Mouse (Mus musculus): Measurements from ENCODE around the gene Bin2. TPM values are rescaled to one million over a fixed set of nuclear protein-coding genes. Genes with fewer than 3 reads are reported as not detected.

Gene Bin2
- polyA plus RNA-seq, 1 experiment from 2014 or later, result not detected

DNA sequence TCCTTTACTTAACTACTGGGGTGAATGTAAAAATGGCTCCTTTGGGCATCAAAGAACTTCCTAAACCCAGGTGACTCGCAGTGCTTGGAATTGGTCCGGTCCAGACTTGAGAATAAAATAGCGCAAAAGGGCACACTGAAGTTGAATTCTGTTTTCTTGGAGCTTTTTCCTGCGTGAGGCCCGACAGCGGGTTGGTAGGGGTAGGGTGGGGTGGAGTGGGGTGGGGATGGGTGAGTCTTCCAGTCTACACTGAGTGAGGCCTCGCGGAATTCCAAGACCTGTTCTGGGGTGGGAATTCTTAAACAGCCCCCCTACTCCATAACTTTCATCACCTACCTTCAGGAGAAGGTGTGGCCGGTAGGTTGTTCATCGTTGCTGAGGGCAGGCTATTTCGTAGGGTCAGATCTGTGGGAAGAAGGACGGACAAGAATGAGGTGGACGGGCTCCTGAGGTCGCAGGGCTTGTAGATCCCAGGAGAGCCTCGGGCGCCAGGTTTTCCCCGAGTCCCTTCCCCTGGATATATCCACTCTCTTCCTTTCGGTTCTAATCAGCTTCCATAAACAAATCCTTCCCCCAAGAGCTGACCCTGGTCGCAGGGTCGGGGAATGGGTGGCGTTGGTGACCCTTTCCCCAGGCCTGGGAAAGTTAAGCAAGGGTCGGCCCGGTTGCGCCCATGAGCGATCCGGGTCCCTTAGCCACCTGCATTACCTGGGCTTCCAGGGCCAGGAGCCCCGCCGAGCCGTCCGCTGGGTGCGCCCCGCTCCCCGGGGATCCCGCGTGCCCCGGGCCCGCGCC lies 33.3 kb downstream of the Bin2 start:
- ATAC-seq, result no peak
- no peaks in the 10 kb centered on the region for H3K27me3 ChIP-seq
- in situ Hi-C loops (cut with MboI; ENCODE audit: low pct_unique_long_range_greater_than_20kb), result no loop called here
- ChIA-PET POLR2A (no interaction called here), CTCF (no interaction called here)
- no peak for TF ChIP-seq CTCF (IDR thresholded peaks at IDR 0.05)
- DNase-seq (ENCODE audit: low read depth, low spot score), result no peak

DNA sequence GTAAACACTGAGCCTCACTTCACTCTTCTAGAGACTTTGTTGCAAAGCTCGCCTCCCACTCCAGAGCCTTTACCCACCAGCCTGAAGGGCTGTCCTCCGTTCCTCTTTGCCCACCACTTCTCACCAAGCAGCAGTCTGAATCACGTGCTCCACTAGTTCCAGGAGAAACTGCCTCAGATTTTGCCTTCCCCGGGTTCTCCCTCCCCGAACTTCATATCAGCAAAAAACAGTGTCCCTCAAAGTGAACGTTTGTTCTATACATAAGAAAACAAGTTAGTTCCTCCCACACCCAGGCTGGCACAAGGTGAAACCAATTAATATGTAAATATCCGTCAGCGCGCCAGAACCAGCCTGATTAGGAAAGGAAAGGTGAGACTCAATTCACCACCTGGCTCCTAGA lies 34.1 kb downstream of the Bin2 start:
- in situ Hi-C loops (cut with MboI; ENCODE audit: low pct_unique_long_range_greater_than_20kb), result no loop called here
- TF ChIP-seq CTCF (IDR thresholded peaks at IDR 0.05), result no peak
- ChIA-PET POLR2A (no interaction called here), CTCF (no interaction called here)
- no peaks in the 10 kb centered on the region for H3K27me3 ChIP-seq
- DNase-seq (ENCODE audit: low read depth, low spot score), result no peak
- ATAC-seq, result no peak

DNA sequence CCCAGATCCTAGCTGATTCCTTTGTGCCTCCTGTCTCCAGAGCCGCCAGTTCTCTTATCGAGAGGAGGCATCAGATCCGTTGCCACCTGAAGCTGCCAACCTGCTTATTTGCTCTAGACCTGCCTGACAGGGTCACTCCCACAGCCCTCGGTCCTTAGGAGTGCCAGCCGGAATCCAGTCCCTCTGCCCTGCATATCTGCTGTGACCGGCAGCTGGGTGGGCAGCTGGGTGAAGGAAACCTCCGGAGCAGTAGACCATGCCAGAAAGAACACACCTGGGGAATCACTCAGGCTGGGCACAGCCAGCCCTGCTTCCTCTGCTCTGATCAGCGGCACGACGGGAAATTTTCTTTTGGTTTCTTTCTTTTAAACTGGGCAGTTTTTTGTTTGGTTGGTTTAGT lies 36.0 kb downstream of the Bin2 start:
- ChIA-PET POLR2A (no interaction called here), CTCF (no interaction called here)
- no peak for TF ChIP-seq CTCF (IDR thresholded peaks at IDR 0.05)
- H3K27me3 ChIP-seq, result no peaks in the 10 kb centered on the region
- DNase-seq (ENCODE audit: low read depth, low spot score) (no peak), ATAC-seq (no peak)
- in situ Hi-C loops (cut with MboI; ENCODE audit: low pct_unique_long_range_greater_than_20kb), result no loop called here

DNA sequence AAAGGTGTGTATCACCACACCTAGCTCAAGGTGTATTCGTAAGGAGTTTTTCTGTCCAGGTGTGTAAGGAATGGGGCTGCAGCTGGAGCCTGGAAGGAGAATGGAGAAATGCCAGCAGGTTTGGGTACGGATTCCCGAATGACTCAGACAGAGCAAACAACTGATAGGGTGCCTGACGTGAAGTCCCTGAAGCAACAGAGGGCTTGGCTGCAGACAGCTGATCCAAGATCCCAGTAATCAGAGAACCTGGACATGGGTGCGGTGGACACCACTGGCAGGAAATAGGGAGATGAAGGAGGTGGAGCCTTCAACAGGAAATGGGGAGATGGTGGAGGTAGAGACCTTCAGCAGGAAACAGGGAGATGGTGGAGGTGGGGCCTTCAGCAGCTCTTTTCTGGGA lies 37.0 kb downstream of the Bin2 start:
- DNase-seq (ENCODE audit: low read depth, low spot score) (no peak), ATAC-seq (no peak)
- no peak for TF ChIP-seq CTCF (IDR thresholded peaks at IDR 0.05)
- CTCF ChIA-PET, result interaction anchor here (0.6 kb wide), 1 partner anchor 1395 kb away, joined by 3 read pairs; no protein-coding TSS in a partner anchor
- in situ Hi-C loops (cut with MboI; ENCODE audit: low pct_unique_long_range_greater_than_20kb), result no loop called here
- H3K27me3 ChIP-seq, result no peaks in the 10 kb centered on the region
- POLR2A ChIA-PET, result no interaction called here

DNA sequence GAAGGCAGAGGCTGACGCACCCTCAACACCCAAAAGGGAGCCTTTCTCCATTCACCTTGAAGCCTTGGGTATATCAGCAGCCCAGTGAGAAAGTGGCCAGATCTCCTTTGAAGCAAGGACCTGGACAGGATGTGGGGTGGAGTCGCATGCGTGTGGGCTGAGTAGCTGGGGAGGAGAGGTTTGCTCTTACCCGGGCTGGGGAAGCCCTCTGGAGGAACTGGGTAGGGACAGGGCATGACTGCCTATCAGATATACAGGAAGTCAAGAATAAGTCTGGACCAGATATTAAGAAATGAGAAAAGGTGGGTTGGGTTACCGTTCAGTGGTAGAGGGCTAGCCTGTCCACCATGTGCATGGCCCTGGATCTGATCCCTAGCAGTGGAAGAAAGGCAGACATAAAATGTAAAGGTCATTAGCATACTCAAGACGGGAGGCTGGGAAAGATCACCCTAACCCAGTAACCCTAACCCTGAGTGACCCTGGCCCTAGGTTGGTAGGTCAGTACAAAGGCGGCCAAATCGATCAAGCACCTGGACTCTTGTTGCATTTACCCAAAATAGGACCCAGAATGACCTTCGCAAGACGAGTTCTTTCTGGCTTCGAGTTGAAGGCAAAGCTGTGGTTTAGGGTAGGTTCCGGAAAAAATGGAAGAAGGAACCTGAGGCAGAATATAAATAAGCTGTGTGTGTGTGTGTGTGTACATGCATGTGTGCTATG lies 37.7 kb downstream of the Bin2 start:
- DNase-seq (ENCODE audit: low read depth, low spot score), result no peak
- in situ Hi-C loops (cut with MboI; ENCODE audit: low pct_unique_long_range_greater_than_20kb), result no loop called here
- ChIA-PET CTCF (interaction anchor here (0.6 kb wide), 1 partner anchor 1395 kb away, joined by 3 read pairs; no protein-coding TSS in a partner anchor), POLR2A (no interaction called here)
- TF ChIP-seq CTCF (IDR thresholded peaks at IDR 0.05), result no peak
- no peak for ATAC-seq
- no peaks in the 10 kb centered on the region for H3K27me3 ChIP-seq

DNA sequence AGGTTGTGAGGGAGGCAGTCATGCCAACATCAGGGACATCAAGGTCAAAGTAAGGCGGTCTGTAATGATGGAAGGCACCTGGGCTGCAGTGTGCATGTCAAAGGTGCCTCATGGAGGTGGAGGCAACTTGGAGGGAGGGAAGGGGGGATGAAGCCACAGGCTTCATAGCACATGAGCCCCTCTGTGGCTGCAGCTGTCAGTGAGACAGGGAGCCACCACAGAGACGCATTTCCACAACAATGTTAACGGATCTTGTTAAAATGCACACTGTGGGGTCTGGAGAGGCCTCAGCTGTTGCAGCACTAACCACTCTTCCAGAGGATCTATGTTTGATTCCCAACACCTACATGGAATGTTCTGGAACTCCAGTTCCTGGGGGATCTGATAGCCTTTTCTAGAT lies 39.2 kb downstream of the Bin2 start:
- CTCF ChIA-PET, result no interaction called here
- in situ Hi-C loops (cut with MboI; ENCODE audit: low pct_unique_long_range_greater_than_20kb), result no loop called here
- ATAC-seq (no peak), DNase-seq (ENCODE audit: low read depth, low spot score) (no peak)
- POLR2A ChIA-PET, result no interaction called here
- no peaks in the 10 kb centered on the region for H3K27me3 ChIP-seq
- no peak for TF ChIP-seq CTCF (IDR thresholded peaks at IDR 0.05)

DNA sequence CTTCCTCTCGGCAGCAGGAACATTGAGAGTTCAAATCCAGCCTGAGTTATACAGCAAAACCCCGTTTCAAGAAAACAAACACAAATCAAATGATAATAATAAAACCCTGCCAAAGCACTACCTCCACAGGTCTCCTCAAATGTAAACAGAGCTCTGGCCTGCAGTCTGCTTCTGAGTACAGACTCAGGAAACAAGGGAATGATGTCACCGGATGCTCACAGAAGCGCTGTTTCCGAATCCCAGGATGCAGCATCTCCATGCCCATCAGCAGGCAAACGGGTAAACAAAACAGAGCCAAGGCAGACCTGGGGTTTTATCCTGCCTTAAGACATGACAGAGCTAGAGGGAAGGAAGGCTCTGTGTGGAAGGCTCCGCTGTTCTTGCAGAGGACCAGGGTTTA lies 40.6 kb downstream of the Bin2 start:
- ATAC-seq, result no peak

DNA sequence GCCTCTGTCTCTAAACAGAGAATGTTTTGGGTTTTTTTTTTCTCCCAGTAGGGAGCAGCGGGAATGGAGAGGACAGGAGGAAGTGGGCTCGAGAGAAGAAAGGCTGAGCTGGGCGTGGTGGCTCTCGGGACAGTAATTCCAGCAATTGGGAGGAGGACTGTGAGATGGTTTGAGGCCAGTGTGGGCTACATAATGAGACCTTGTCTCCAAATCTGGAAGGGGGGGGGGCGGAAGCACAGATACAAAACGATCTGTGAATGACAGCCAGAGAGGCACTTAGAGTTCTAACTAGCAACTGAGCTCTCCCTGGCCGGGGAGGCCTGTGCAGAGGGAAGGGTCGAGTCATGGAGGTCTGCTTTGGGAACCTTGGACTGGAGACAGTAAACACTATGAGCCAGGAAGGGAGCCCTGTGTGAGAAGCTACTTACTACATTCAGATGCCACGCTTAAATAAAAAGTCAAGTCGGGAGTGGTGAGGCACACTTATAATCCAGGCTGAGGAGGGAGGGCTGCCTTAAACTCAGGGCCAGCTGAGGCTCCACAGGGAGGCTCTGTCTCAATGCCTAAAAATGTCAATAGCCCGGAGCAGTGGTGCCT lies 41.5 kb downstream of the Bin2 start:
- ChIA-PET CTCF (interaction anchor here (0.6 kb wide), 1 partner anchor 29 kb away, joined by 3 read pairs; no protein-coding TSS in a partner anchor), POLR2A (interaction anchor here (0.6 to 0.7 kb wide), 2 partner anchors 66 to 412 kb away, joined by 3 to 4 read pairs; no protein-coding TSS in a partner anchor)
- DNase-seq (ENCODE audit: low read depth, low spot score), result no peak
- H3K27me3 ChIP-seq, result no peaks in the 10 kb centered on the region
- in situ Hi-C loops (cut with MboI; ENCODE audit: low pct_unique_long_range_greater_than_20kb), result no loop called here
- no peak for TF ChIP-seq CTCF (IDR thresholded peaks at IDR 0.05)
- no peak for ATAC-seq

More for the DNA sequence above, 40.6 kb downstream of the Bin2 start:
- no peak for DNase-seq (ENCODE audit: low read depth, low spot score)
- no peaks in the 10 kb centered on the region for H3K27me3 ChIP-seq
- ChIA-PET CTCF (no interaction called here), POLR2A (no interaction called here)
- TF ChIP-seq CTCF (IDR thresholded peaks at IDR 0.05), result no peak
- in situ Hi-C loops (cut with MboI; ENCODE audit: low pct_unique_long_range_greater_than_20kb), result no loop called here

DNA sequence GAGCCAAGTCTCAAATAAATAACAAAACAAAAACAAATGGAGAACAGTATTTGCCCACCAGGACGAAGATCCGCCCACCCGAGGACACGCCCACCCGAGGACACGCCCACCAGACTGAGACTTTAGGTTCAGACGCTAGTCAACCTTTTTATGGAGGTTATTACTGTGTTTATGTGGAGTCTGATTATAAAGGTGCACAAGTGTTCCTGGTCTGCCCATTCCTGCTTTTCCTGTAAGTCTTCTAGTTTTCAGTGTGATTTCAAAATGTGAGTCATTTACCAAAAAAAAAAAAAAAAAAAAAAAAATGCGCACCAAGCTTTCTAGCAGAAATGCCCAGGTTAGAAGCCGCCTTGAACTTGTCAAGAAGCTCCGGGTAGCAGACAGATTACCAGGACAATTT lies 42.1 kb downstream of the Bin2 start:
- DNase-seq (ENCODE audit: low read depth, low spot score) (no peak), ATAC-seq (no peak)
- POLR2A ChIA-PET, result interaction anchor here (0.6 to 0.7 kb wide), 2 partner anchors 66 to 411 kb away, joined by 3 to 4 read pairs; no protein-coding TSS in a partner anchor
- TF ChIP-seq CTCF (IDR thresholded peaks at IDR 0.05), result no peak
- CTCF ChIA-PET, result interaction anchor here (0.6 kb wide), 1 partner anchor 30 kb away, joined by 3 read pairs; no protein-coding TSS in a partner anchor
- in situ Hi-C loops (cut with MboI; ENCODE audit: low pct_unique_long_range_greater_than_20kb), result no loop called here
- no peaks in the 10 kb centered on the region for H3K27me3 ChIP-seq

DNA sequence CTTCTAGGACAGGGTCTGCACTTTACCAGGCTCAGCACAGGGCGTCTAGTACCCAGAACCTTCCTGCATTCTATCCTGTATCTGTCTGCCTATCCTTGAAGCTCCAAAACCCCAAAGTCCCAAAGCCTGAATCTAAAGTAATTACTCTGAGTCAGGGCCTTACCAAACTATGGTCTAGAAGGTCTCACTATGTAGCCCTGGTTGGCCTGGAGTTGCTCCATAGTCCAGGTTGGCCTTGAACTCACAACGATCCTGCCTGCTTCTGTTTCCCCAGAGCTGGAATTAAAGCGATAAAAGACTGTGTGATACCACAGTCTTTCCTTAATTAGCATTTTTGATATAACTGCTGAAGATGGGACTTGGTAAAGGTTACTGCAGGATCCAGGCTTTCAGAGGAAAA lies 44.9 kb downstream of the Bin2 start:
- CTCF ChIA-PET, result interaction anchor here (1.4 kb wide), 1 partner anchor 26 kb away, joined by 3 read pairs; no protein-coding TSS in a partner anchor
- no peak for TF ChIP-seq CTCF (IDR thresholded peaks at IDR 0.05)
- DNase-seq (ENCODE audit: low read depth, low spot score) (no peak), ATAC-seq (no peak)
- in situ Hi-C loops (cut with MboI; ENCODE audit: low pct_unique_long_range_greater_than_20kb), result loop anchor here (5.0 kb wide), 1 partner anchor 53 kb away; no protein-coding TSS in a partner anchor
- POLR2A ChIA-PET, result no interaction called here
- no peaks in the 10 kb centered on the region for H3K27me3 ChIP-seq

DNA sequence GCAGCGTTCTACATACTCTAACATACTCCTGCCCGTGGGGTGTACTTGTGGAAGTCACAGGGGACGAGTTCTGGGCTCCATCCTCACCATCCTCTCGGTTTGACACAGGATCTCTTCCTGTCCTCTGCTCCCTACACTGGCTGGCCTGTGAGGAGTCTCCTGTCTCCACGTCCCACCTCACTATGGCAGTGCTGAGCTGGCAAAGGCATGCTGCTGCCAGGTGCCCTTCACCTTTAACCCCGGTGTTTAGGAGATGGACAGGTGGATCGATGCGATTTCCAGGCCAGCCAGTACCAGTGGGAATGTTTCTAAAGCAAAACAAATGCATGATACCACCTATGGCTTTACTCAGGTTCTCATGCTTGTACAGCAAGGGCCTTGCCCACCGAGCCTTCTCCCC lies 45.6 kb downstream of the Bin2 start:
- no peaks in the 10 kb centered on the region for H3K27me3 ChIP-seq
- no peak for TF ChIP-seq CTCF (IDR thresholded peaks at IDR 0.05)
- ChIA-PET CTCF (no interaction called here), POLR2A (no interaction called here)
- in situ Hi-C loops (cut with MboI; ENCODE audit: low pct_unique_long_range_greater_than_20kb), result loop anchor here (5.0 kb wide), 1 partner anchor 54 kb away; no protein-coding TSS in a partner anchor
- DNase-seq (ENCODE audit: low read depth, low spot score) (no peak), ATAC-seq (no peak)

All from Patski (cell line).